Mouse (Mus musculus): ENCODE data around the gene Snrpd3. TPM values are rescaled to one million over a fixed set of nuclear protein-coding genes. Genes with fewer than 3 reads are reported as not detected.

Snrpd3 gene
- 82.8 and 119 TPM in 2 replicates for polyA plus RNA-seq (2021; fragmentation: Nextera tagmentation)
- long read RNA-seq, experiment 1, transcript Snrpd3-201 (4 exons, 3,036 nt) = major isoform, 14 of 37 reads
- long read RNA-seq, experiment 1, transcript Snrpd3-202 (2 exons, 665 nt) = minor isoform, 6 of 37 reads
- long read RNA-seq, experiment 1, partial matches to known transcripts = 8 of 37 reads
- long read RNA-seq, experiment 1, other reads (novel, unspliced or antisense) = 9 of 37 reads
- long read RNA-seq, experiment 2, transcript Snrpd3-201 (4 exons, 3,036 nt) = major isoform, 8 of 48 reads
- long read RNA-seq, experiment 2, partial matches to known transcripts = 37 of 48 reads
- long read RNA-seq, experiment 2, other reads (novel, unspliced or antisense) = 2 of 48 reads

DNA sequence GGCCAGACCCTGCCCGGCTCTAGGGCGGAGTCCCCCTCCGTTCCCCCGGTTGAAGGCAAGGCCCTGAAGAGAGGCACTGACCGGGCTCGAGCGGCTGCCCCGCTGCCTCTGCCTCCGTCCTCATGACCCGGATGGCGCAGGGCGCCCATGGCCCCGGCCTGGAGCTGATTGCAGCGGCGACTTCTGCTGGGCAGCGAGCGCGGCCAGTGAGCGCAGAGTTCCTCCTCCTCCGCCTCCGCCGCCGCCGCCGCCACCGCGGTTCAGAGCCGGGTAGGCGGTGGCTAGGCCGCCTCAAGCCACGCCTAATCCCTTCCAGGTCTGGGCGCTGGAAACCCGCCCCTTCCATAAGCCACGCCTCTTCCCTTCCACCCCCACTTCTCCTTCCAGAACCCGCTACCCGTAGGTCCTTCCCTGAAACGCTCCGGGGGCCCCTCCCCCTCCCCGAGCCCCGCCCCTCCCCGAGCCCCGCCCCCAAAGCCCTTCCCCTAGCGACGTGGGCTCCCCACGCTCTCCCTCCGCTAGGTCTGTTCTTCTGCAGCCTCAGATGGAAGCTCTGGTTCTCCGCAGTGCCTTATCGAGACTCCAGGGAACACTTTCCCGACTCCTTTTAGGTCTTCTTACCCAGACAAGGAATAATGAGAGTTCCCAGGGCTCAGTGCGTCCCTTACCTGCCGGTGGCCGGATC is at the start of gene Snrpd3:
Gene Snrpd3 (plus strand): TSS at position 479 of the 685 bp plus-strand sequence.

DNA sequence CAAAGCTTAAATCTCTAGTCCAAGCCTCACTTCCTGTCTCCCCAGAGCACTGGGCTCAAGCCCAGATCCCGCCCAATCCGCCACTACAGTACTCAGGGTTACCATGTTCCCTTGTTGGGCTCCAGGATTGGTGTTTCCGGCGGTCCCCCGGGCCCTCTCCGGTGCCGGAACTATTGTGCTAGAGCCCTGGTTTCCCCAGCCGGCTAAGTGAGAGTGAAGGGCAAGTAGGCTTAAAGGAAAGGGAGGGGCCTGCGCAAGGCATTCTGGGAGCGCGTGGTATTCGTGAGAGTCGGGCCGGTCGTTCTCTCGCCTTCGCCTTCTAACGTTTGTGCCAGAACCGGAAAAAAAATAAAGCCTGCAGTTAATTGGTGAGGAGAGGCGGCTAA is 400 bp downstream of the Snrpd3 start, which contains the start of gene Gucd1:
Gene Gucd1 (minus strand): TSS at position 215 of the 386 bp plus-strand sequence.

DNA sequence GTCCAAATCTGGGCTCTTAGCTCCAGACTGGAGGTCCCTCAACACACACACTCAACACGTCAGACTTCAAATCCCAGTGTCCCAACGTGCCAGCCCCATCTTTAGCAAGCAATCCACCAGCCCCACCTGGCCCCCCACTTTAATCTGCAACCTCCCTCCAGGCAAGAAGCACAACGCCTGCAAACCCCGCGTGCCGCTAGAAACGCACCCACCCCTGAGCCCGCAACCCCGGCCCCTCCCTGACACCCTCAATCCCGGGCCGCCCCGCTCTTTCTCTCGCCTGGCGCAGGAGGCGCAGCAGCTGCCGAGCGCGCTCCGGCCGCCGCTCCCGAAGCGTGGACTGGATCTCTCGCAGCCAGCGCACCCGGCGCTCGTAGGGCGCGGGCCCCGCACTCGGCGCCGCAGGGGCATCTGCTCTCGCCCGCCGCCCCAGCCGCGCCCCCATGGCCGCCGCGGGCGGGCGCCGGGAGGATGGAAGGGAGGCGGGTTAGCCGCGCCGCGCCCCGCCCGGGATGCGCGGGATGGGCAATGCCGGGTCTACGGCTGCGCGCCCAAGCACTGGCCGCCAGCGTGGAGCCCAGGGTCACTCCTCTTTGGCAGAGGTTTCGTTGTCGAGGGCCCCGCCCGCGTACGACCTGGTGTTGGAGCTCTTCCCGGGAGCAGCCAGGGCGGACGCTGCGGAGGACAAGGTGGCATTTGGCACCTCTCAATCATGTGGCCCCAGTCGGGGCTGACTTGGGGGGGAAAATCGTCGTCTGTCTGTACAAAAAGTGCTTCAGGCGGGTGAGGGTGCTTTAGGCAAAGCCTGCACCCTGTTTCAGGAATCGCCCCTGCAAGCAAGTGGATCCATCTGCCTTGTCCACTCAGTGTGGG is 42.6 kb downstream of the Snrpd3 start, which contains the start of gene Lrrc75b:
Gene Lrrc75b (minus strand): TSS at position 655 of the 873 bp plus-strand sequence.

DNA sequence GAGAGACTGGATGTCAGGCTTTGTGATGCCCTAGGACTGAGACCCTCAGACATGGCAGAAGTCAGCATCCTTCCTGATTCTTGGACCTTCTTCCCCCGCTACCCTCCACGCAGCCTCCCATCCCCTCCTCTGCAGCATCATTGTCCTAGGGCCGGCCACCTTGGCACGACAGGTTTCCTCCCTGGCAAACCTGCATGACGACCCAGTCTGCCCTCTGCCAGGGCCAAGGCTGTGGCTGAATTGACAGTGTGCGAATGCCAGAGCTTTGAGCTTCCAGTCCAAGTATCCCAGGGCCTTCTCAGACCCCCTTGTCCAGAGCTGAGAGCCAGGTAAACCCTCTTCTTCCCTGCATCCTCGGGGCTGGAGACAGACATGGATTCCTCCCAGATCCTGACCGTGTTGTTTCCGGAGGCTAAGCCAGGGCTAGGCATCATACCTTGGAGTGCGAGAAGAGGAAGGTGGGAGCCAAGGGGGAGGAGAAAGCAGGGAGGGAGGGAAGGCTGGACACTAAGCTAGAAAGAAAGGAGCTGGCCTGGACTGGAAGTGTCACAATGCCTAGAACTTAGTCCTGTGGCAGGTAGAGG is 43.8 kb downstream of the Snrpd3 start, which contains the start of gene Ggt1:
Gene Ggt1 (plus strand): TSS at position 534 of the 584 bp plus-strand sequence.

Other genes with a start within 250 kb of the Snrpd3 start
- 30.8 and 41.2 TPM in 2 replicates for gene Adora2a, start 200.7 kb upstream of the Snrpd3 start, polyA plus RNA-seq (2021; fragmentation: Nextera tagmentation)
- 0.28 and 0.29 TPM in 2 replicates for gene Upb1, start 116.4 kb upstream of the Snrpd3 start, polyA plus RNA-seq (2021; fragmentation: Nextera tagmentation)
- 5.3 and 7.4 TPM in 2 replicates for gene Gucd1, start 421 bp downstream of the Snrpd3 start, polyA plus RNA-seq (2021; fragmentation: Nextera tagmentation)
- 1.9 and 3.4 TPM in 2 replicates for gene Lrrc75b, start 42.8 kb downstream of the Snrpd3 start, polyA plus RNA-seq (2021; fragmentation: Nextera tagmentation)
- 1.1 and 1.2 TPM in 2 replicates for gene Ggt1, start 44.1 kb downstream of the Snrpd3 start, polyA plus RNA-seq (2021; fragmentation: Nextera tagmentation)
- gene Ggt5, start 71.8 kb downstream of the Snrpd3 start, polyA plus RNA-seq (2021; fragmentation: Nextera tagmentation) = 0.75 and 1.3 TPM in 2 replicates
- 4.3 and 4.5 TPM in 2 replicates for gene Susd2, start 126.5 kb downstream of the Snrpd3 start, polyA plus RNA-seq (2021; fragmentation: Nextera tagmentation)
- gene Cabin1, start 246.8 kb downstream of the Snrpd3 start, polyA plus RNA-seq (2021; fragmentation: Nextera tagmentation) = 18.0 and 21.6 TPM in 2 replicates

Measured in left cerebral cortex, adult 6 months (tissue).